Mouse (Mus musculus) brain, embryonic 14.5 days (tissue): Measurements from ENCODE around the gene Polr3f. TPM values are rescaled to one million over a fixed set of nuclear protein-coding genes. Genes with fewer than 3 reads are reported as not detected.

Experiments
- DNase-seq: peaks from one replicate; pipeline ENCODE4 v3.0.0-alpha.2; 2011; ENCODE audit warnings: low read depth
- CTCF ChIP-seq: fragments of 200-500 bp; IDR thresholded peaks from 2 replicates; pipeline ENCODE4 v1.5.1; 2012; ENCODE audit warnings: inconsistent platforms, mild to moderate bottlenecking, moderate library complexity, borderline replicate concordance; ENCODE audit not compliant: insufficient read depth, insufficient read length; ENCODE audit errors: extremely low read depth
- POLR2A ChIP-seq: fragments of 200-500 bp; IDR thresholded peaks from 2 replicates; pipeline ENCODE4 v1.6.1; 2012; ENCODE audit warnings: mild to moderate bottlenecking, inconsistent platforms, borderline replicate concordance; ENCODE audit not compliant: poor library complexity, insufficient read depth, insufficient read length, severe bottlenecking; ENCODE audit errors: extremely low read depth
- polyA plus RNA-seq: library from polyadenylated mRNA; depleted of rRNA; stranded (reverse); fragments of >200 nt; gene quantifications from 2 replicates; pipeline ENCODE4 v1.2.3, GENCODE M21; 2012; rRNA removed

Gene Polr3f
- 21.8 and 23.9 TPM in 2 replicates for polyA plus RNA-seq

- TF ChIP-seq POLR2A (peak; percentile 36; the same call in 1 of the 2 replicates), CTCF (no peak)
- peak; percentile 99 for DNase-seq
Measured at GRCm38 (mm10) chr2:144526981-144527820, at the start of gene Polr3f, which contains the start of gene Dzank1. Polr3f (plus strand) TSS chr2:144527718. Dzank1 (minus strand) TSS chr2:144527414.

DNA sequence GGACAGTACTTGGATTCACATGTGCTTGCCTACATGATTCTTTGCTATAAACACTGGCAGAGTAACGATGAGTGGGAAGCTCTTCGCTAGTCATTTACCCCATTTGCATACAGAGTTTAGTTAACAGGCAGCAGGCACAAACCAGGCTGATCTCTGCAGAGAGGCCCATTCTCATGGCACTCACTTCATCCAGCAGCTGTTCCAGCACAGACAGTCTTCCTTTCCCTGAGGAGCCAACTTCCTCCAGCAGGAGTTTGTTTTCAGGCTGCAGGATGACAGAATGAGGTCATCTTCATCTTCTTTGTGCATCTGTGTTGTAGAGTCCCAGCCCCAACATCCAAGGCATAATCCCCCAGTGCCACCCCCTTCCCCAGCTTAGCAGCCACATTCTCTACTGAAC lies 48.1 kb upstream of the Polr3f start:
- TF ChIP-seq POLR2A (no peak), CTCF (no peak)
- DNase-seq: no peak

- peak; percentile 80 for DNase-seq
- TF ChIP-seq POLR2A (no peak), CTCF (no peak)
Measured at GRCm38 (mm10) chr2:144484084-144484483, 43.4 kb upstream of the Polr3f start.

- TF ChIP-seq CTCF: no peak
- TF ChIP-seq POLR2A: no peak
- no peak for DNase-seq
Measured at GRCm38 (mm10) chr2:144485439-144485838, 42.1 kb upstream of the Polr3f start.

DNA sequence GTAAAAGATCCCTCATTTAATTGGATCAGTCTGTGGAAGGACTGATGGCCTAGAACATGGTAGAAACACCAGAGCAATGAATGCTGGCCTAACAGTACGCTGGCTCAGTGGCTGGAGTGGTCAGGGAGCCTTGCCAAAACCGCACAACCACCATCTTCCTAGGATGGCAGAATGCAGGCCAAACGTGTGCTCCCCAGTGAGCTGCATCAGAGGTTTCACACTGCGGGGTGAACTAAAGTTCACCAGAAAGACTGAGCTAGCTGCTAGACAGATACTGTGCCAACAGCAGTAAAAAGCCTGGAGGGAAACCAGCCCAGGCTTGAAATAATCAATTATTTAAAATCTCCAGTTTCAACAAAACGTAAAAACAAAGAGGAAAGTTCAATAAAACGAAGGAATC lies 40.0 kb upstream of the Polr3f start:
- peak; percentile 30 for DNase-seq
- TF ChIP-seq CTCF: no peak
- no peak for TF ChIP-seq POLR2A

DNA sequence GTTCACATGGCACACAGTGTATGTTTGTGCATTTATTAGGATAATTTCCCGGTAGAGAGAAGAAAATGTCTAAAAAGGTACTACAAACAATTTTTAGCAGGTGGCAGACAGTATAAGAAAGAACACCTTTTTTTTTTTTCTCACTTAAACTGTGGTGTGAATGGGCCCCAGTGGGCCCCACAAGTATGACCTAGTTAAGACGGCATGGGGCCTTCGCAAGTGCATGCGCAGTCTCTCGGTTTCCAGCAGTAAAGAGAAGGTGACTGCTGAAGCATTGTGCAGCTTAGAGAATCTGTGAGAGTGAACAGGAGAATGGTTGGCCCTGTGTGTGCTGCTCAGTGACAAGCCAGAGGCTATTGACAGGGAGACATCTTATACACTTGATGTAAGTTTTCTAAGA lies 38.2 kb upstream of the Polr3f start:
- TF ChIP-seq CTCF: no peak
- TF ChIP-seq POLR2A: no peak
- no peak for DNase-seq

GRCm38 (mm10) chr2:144502134-144502533 lies 25.4 kb upstream of the Polr3f start:
- TF ChIP-seq POLR2A (no peak), CTCF (no peak)
- peak; percentile 14 for DNase-seq

GRCm38 (mm10) chr2:144514619-144515018 lies 12.9 kb upstream of the Polr3f start:
- TF ChIP-seq CTCF: no peak
- no peak for TF ChIP-seq POLR2A
- no peak for DNase-seq

DNA sequence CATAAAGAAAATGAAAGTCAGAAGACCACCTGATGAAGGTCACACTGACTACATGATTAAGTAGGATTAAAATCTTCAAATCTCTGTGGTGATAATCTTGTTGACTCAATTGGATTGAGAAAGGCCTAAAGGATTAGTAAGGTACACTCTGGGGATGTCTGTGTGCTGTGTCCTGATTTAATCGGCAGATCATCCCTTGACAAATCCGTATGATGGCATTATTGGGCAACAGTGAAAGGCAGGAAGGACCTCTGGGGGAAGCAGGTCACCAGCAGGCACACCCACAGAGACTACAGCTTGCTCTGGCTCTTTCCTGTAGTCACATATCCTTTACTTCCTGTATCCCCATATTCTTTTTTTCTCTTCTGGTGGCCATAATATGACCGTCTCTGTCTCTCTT lies 7.7 kb upstream of the Polr3f start:
- no peak for DNase-seq
- TF ChIP-seq POLR2A (no peak), CTCF (no peak)

DNA sequence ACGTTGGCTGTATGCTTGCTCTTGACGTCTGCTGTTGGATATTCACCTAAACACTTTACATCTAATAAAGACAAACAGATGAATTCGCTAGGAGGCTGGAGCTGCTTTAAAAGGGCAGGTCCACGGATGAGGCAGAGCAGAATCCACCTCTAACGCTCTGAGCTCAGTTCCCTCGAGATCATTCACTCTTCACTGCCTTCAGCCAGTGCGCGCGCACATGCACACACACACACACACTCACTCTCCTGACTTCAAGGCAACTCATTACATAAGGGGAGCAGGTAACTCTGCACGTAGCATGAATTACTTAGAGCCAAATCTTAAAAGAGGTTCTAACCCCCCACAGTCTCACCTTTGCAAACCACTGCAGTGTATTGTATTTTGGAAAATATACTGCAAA lies 1.7 kb upstream of the Polr3f start:
- TF ChIP-seq POLR2A (no peak), CTCF (no peak)
- DNase-seq: peak; percentile 23

DNA sequence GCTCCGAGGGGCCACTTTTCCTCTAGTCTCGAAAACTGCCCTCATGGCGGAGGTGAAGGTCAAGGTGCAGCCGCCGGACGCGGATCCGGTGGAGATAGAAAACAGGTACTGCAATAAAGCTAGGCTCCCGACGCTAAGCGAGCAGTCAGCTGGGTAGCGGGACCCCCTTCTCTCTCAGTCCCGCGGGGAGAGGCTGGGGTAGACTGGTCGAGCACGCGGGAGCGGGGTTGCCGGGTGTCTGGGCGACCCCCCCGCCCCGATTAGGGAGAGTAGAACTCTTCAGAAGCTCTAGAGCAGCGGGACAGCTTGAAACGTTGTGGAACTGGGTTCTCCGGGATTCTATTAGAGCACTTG lies 280 bp downstream of the Polr3f start:
- DNase-seq: no peak
- TF ChIP-seq POLR2A: no peak
- no peak for TF ChIP-seq CTCF

GRCm38 (mm10) chr2:144537123-144537522 lies 9.6 kb downstream of the Polr3f start:
- TF ChIP-seq CTCF (no peak), POLR2A (no peak)
- DNase-seq: no peak
